Mouse (Mus musculus) heart, adult 9 months (tissue): ENCODE measurements around the gene Fmnl3.

Source experiments
- DNase-seq, 2 experiments: peaks; one replicate each; pipeline ENCODE4 v3.0.0; 2022; ENCODE audit warnings: low spot score in 2 of 2

Fmnl3 gene

DNA sequence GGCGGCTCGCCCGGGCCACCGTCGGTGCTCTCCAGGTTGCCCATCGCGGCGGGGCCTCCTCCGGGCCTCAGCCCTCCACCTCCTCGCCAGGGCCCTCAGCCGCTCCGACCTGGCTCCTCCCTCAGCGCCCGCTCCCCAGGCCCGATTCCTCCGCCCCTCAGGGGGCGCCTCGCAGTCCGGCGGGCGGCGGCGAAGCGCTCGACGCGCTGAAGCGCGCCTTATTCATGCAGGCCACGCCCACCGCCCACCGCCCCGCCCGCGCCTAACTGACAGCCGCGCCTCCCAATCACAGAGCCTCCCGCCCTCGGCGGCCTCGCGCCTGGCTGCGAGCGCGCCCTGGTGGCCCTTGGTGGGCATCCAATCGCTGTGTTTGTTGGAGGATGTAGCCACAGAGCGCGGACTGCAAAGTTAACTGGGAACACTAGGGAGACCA is at the start of gene Fmnl3:
TSS of gene Fmnl3 (minus strand) at position 224 of the 433 bp plus-strand sequence.
- DNase-seq = peak; percentile 90 to 95

DNA sequence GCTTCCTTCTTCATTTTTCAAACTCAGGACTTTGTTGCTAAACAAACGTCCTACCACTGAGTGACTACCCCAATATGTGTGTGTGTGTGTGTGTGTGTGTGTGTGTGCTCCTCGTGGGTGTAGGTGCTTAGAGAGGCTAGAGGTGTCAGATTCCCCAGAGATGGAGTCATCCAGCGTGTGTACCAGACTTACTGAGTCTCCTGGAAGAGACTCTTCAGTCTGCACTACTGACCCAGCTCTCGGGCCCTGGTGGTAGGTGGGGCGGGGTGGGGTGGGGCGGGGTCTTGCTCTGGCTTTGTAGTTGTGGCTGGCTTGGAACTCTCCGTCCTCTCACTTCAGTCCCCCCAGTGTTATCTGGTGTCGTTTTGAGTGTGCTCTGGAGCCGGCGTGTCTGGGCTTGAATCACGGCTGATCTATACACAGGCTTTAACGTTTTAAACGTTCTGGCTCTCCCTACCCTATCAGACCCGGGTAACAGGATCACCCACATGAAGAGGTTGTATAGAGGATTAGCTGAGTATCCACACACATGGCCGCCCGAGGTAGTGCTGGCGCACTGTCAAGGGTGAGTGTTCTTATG is 47.5 kb upstream of the Fmnl3 start:
- no peak for DNase-seq

DNA sequence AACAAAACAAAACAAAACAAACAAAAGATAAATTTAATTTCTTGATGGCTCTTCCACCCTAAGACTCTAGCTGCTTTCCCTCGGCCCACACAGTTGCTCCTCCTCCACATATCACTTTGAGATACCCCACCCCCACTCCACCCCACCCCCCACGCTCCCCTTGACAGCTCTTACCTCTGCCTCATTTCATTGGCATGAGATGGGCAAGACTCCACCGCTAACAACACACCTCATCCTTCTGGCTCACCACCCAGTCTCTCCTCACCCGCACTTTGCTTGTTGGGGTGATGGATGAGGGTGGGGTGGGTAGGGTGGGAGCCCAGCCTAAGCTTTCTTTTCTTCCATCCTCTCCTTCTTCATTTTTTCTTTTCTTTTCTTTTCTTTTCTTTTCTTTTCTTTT is 46.7 kb upstream of the Fmnl3 start:
- DNase-seq = no peak

DNA sequence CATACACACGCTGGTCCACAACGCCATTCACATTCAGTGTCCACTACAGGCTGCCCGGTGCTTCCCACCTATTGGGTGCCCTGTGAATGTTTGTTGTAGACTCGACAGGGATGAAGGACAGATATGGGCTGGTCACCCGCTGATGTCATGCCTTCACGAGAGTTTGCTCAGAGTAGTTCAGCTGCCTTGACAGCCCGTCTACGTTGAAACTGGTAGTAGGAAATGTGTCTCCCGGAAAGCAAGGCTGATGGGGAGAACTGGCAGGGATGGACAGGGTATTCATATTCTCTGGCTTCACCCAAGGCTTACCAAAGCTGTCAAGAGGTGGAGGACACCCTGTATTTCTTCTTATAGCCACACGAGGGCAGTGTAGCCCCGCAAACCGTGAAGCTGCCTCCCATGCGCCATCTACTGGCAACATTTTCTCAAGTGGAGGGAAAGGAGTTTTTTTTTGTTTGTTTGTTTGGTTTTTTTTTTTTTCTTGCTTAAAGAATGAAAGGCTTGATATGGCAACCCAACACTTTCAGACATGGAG is 46.1 kb upstream of the Fmnl3 start:
- peak; percentile 68 to 86 for DNase-seq

DNA sequence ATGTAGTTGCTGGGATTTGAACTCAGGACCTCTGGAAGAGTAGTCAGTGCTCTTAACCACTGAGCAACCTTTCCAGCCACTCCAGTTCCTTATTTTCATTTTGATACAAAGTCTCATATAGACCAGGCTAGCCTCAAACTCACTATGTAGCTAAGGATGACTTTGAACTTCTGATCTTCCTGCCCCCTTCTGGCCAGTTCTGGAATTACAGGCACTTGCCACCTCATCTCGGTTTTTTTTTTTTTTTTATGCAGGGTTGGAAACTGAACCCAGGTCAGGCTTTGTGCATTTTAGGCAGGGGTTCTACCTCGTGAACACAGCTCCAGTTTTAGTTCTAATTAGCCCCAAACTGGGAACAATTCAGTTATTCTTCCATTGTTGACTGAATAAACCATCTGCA is 45.5 kb upstream of the Fmnl3 start:
- DNase-seq = peak in 1 of 2 experiments; percentile 46

DNA sequence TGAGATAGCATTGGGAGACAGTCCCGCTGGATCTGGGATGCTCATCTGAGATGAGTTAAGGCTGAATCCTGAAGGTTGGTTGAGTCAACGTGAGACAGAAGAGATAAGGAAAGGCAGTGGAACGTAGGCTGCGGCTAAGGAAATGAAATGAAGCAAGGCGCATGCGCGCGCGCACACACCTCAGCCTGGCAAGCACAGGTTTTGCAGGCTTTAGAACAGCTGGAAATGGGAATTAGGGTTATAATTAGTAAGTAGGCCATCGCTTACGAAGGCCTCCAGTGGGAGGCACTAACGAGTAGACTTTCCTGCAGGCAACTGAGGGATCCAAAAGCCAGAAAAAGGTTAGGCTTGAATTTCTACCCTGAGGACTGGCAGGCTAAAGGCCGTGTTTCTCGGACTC is 41.5 kb upstream of the Fmnl3 start:
- DNase-seq = no peak

DNA sequence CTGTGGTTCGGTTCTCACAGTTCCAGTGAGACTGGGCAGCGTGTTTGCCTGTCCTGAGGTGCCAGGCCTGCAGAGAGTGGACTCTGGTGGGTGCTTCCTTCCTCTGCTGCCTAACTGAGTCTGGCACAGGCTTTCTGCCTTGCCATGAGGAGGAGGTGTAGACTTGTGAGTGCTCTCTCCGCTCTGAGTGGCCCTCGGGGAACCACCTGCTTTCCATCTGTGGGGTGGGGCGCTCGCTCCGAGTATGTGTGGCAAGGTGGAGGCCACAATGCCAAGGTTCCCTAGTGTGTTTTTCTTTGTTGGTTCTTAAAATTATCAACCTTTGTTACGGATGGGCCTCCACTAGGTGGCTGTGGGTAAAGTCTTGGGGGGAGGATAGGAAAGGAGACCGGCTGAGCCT is 38.6 kb upstream of the Fmnl3 start:
- no peak for DNase-seq

DNA sequence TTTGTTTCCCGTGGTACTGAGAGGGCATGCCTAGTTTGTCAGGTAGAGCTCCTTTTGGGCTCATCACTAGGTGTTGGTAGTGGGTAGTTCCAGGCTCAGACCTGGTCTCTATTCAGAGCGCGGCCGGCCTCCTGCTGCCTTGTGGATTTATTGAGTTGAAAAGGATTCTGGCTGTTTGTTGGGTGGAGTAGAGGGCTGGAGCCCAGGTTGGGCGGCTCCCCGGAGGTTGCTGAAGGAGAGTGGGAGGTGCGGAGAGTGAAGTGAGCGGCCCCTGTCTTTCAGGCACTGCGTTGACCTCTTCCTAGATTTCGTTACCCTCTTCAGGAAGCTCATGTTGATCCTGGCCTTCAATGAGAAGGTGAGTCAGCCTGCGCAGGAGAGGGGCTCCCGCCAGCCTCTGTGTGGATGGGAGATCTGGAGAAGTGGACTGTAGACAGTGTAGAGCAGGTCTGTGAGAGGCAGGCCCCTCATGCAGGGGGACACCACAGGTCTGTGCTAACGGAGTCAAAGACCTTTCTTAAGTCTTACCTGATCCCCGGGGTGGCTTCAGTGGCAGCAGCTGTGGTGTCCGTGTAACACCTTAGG is 36.8 kb upstream of the Fmnl3 start:
- no peak for DNase-seq

DNA sequence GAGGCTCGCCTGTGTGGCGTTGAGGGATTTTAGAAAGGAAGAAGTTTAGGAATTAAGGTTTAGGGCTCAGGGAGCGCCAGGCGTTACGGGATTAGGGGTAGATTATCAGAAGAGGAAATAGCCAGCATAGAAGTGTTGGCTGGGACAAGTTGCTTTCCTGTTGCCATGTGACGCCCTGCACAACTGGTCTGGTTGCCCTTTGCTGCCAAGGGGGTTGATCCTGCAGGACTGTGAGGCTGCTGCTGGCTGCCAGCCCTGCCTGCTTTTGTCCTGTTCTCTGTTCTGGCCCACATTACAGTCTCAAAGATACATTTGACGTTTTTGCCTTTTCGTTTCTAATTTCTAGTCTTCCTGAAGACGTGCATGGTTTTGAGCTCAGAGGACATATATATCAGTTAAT is 34.9 kb upstream of the Fmnl3 start:
- peak; percentile 43 to 57 for DNase-seq

DNA sequence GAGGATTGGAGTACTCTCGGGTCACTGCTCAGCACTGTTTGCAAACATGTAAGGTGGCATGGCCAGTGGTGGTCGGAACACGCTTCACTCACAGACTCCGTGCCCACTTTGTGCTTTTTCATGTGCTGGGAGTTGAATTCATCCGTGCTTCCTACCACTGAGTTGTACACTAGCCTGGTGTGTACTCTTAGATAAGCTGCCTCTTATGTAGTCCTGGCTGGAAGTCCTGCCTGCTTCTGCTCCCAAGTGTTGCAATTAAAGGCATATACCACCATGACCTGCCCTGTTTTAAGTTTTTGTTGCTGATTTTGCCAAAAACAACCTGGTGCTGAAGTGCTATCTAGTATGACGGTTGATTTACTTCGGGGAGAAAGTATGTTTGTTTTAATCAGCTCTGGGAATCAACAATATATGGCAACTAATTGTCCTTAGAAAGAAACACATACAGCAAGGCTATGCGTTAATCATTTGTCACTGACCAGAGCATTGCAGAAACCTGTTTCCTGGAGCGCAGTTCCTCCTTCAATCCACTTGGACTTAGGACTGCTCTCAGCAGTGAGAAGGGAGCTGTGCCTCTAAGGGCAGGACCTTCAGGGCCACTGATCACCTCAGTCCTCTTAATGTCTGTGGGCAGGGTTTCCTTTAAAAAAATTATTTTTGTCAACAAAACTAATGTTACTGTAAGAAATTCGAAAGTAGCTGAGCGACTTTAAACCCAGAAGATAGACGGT is 33.0 kb upstream of the Fmnl3 start:
- no peak for DNase-seq

DNA sequence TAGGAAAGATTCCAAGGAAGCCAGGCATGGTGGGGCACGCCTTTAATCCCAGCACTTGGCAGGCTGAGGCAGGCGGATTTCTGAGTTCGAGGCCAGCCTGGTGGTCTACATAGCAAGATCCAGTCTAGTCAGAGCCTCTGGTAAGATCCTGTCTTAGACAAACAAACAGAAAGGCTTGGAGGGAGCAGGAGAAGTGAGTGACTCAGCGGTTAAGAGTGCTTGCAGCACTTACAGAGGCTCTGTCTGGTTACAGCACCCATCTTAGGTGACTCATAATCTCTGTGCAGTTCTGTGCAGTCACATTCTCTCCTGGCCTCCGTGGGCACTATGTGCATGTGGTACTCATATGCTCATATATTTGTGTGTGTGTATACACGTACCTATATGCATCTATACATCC is 30.3 kb upstream of the Fmnl3 start:
- no peak for DNase-seq

DNA sequence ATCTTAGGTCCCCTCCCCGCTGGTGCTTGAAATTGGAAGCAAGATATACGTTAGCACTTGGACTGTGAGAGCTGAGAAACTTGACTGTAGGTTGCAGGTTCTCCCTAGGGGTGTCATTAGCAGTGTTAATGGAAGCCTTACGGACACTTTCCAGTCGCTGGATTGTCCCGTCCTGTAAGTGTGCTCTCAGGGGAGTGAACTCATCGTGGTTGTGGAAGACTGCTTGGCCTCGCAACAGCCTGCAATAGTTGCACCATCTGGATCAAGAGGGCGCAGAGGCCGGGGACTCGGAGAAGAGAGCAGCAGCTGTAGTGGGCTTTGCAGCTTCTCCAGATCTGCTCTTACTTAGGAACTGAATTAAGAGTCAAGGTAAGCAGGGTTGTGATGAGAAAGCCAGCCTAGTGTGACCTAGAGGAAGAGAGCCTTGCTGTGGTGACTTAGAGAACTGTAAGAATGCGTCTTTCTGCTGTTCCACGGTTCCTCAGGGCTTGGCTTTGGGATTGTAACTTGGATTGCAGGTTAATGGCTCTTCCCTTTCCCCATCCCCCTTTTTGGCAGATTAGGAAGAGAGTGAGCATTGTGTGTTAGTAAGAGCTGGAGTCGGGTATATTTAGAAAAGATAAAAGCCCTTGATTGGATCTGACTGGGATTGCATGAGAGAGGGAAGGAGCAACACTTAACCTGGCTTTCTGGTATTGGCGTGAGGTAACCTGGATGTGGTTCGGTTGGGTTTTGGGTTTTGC is 29.4 kb upstream of the Fmnl3 start:
- no peak for DNase-seq

DNA sequence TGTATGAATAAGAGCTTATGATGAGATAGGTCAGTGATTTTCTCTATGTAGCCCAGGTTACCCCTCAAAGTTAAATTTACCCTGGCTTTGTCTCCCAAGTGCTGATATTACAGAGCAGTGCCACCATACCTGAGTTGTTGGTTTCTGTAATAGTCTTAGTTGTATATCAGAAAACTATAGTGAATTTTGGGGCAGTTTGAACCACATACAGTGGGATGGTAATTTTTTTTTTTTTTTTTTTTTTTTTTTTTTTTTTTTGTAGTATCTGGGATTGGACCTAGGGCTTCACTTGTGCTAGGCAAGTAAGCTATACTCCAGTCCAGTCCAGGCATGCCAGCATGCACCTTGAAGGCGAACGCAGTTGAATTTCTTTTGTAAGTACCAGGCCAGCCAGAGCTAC is 27.3 kb upstream of the Fmnl3 start:
- DNase-seq = no peak

DNA sequence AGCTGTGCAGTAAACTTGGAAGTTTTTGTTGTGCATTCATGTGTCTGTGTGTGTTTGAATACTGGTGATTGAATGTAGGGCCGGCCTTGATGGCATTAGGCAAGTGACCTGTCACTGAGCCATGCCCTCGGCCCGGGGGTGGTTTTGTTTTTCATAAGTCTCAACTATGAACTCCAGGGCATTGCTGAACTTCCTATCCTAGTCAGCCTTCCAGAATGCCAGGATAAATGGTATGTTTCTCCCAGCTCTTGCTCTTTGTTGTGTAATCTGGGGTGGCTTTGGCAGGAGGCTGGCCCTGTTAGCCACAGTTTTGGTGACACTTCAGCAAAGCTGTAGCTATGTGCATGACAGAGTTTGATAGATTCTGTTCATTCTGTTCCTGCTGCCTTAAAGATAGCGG is 26.6 kb upstream of the Fmnl3 start:
- no peak for DNase-seq

DNA sequence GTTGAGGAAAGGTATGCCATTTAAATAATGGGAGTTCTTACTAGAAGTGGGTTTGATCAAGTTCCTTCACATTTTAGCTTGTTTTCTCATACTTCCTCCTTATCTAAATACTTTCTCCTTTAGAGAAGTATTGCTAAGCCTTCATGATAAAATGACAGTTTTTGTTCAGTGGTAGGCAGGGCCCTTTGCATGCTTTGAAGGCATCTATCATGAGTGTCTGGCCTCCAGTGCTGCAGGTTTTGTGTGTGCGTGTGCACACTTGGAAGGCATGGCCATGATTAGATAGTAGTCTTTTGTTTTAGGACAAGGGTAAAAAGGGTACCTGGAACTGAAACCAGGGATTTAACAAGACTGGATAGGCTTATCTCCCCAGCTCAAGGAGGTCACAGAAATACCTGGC is 26.2 kb upstream of the Fmnl3 start:
- no peak for DNase-seq

DNA sequence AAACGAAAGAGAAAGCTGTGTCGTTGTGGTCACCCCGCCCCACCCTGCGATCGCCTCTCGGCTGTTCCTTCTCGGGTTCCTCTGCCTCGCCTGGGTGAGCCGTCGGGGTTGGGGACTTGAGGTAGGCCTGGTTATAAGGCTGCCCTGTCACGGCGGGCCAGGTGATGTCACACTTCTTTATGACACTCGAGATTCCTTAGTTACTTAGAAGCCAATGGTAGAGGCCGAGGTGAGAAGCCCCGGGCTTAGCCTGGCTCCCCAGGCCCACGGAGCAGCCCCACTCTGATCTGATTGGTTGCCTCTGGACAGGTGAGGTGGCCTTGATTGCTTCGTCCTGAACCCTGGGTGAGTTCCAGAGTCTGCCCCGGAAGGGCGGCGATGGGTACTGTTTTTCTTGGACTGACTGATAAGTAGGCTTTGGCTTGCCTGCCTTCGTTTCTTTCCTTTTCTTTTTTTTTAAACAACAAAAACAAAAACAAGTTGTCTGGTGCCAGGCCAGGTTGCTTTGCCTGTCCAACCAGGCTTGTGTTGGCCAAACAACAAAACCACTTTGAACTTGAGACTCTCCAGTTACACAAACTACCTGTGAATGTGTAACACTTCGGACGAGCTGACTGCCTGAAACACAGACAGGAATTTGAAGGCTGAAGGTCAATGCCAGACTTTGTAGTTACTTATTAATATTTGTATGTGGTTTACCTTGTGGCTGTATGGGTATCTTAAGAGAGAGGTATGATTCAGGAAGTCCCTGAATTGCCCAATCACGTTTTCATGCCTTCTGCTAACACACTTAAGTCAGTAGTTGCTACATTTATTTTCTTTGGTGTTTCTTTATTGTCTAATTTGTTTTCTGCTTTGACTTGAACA is 23.3 kb upstream of the Fmnl3 start:
- DNase-seq = peak in 1 of 2 experiments; percentile 64

DNA sequence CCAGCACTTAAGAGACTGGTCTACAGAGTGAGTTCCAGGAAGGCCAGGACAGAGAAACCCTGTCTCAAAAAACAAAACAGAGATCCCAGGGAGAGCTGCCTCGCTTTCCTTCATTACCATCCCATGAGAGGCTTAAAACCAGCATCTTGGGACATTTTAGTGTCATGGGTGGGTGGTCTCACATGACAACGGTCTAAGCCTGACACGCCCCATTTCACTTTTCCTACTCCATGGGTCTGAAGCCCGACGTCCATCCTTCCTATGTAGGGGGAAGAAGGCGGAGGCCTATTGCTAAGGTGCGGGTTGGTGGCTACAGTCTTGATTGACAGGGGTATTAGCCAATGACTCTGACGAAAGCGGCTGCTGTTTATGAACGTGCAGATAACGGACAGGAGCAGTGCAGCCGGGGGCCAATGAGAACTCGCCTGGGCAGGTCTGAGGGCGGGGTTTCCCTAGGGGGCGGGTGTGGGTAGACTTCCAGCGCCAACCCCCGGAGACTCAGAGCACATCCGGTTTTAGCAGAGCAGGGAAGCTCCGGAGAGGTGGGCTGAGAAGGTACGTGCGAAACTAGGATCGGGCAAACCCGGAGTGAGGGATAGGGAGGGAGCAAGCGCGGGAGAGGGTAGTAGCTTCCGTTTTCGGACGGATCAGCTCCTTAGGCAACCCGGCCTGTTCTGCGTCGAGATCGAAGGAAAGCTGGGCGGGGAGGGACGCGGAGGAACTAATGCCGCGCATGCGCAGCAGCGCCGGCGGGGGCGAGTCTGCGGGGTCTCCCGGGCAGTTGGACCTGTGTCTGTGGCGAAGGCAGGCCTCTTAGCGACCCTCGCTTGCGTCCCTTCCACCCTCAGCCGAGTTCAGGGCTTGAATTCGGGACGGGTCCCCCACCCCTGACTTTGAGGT is 22.5 kb upstream of the Fmnl3 start, which contains the start of gene Tmbim6:
TSS of gene Tmbim6 (plus strand) at position 397 of the 900 bp plus-strand sequence.
- peak; percentile 100 for DNase-seq

DNA sequence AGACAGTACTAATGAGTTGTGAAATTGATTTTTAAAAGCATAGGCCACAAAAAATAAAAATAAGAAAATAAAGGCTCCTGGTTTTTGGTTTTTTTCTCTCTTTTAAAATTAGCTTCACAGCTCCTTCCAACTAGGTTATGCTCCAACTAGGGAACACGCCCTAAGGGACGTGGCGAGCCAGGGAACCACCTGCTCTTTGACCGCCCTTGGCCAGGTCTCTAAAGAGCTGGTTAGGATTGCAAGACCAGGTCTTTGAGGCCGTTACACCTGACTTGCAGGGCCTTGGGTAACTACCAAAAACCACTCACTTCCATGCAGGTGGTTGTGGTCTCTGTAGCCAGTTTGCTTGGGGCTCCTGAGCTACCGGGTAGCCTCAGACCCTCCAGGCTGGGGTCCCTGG is 21.7 kb upstream of the Fmnl3 start:
- DNase-seq = no peak

DNA sequence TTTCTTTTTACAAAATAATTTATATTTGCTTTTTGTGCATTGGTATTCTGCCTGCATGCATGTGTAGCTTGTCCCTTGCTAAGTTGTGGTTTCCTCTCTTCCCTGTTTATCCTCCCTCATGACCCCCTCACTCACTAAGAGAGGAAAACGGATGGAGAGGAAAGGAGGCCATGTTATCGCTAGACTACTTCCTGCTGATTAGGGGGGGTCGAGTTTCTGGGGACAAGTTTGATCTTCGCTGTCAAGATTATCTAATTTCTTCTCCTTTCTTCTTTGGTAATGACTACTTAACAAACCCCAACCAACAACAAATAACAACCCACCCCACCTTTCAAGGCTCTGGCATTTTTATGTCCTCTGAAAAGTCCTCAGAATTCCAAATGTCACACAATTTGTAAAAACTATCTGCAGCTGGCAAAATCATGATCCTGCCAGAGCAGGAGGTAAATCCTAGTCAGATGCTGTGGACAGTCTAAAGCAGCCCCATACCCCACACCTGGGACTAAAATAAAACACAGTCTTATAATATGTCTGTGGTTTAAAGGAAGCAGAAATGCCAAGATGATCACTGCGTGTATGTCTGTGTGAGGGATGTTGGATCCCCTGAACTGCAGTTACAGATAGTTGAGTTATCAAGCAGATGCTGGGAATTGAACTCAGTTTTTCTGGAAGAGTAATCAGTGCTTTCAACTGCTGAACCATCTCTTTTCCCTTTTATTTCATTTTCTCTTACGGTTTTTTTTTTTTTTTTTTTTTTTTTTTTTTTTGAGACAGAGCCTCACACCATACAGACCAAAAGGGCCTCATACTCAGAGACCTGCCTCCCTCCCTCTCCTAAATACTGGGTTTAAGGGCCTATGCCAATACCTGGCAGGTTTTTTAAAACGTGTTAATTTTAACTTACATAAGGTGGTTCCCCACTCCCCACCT is 20.5 kb upstream of the Fmnl3 start:
- DNase-seq = no peak
